Mouse (Mus musculus): Measurements from ENCODE around the gene Marveld2. TPM values are rescaled to one million over a fixed set of nuclear protein-coding genes. Genes with fewer than 3 reads are reported as not detected.

Gene Marveld2
- total RNA-seq, 1 experiment from 2014 or later, result 0.61 TPM

- no peak for DNase-seq
These were observed 16.5 kb downstream of the Marveld2 start for GRCm38 (mm10) chr13:100600317-100600716.

GRCm38 (mm10) chr13:100597284-100597683 lies 19.5 kb downstream of the Marveld2 start:
- DNase-seq, result no peak

- no peak for DNase-seq
These were observed 21.3 kb downstream of the Marveld2 start for GRCm38 (mm10) chr13:100595552-100595885.

GRCm38 (mm10) chr13:100594838-100595551 lies 21.8 kb downstream of the Marveld2 start:
- DNase-seq, result no peak

- DNase-seq, result no peak
These were observed 22.6 kb downstream of the Marveld2 start for GRCm38 (mm10) chr13:100594041-100594792.

- no peak for DNase-seq
These were observed 28.1 kb downstream of the Marveld2 start for GRCm38 (mm10) chr13:100588646-100589045.

- DNase-seq, result no peak
These were observed 34.6 kb downstream of the Marveld2 start for GRCm38 (mm10) chr13:100582144-100582543.

GRCm38 (mm10) chr13:100581701-100582100 lies 35.1 kb downstream of the Marveld2 start:
- DNase-seq, result no peak

GRCm38 (mm10) chr13:100579951-100580350 lies 36.8 kb downstream of the Marveld2 start:
- no peak for DNase-seq

- DNase-seq, result no peak
These were observed 37.6 kb downstream of the Marveld2 start for GRCm38 (mm10) chr13:100579220-100579619.

- DNase-seq, result no peak
These were observed 40.8 kb downstream of the Marveld2 start for GRCm38 (mm10) chr13:100575950-100576349.

GRCm38 (mm10) chr13:100570713-100571112 lies 46.1 kb downstream of the Marveld2 start:
- no peak for DNase-seq

GRCm38 (mm10) chr13:100568359-100568758 lies 48.4 kb downstream of the Marveld2 start:
- no peak for DNase-seq

GRCm38 (mm10) chr13:100559449-100559848 lies 57.3 kb downstream of the Marveld2 start:
- DNase-seq, result no peak

- no peak for DNase-seq
These were observed 59.8 kb downstream of the Marveld2 start for GRCm38 (mm10) chr13:100557011-100557410.

GRCm38 (mm10) chr13:100553042-100553437 lies 63.7 kb downstream of the Marveld2 start:
- DNase-seq, result peak; percentile 3

- DNase-seq, result peak; percentile 56
These were observed 64.3 kb downstream of the Marveld2 start, which contains the start of gene Ocln for GRCm38 (mm10) chr13:100552369-100553041. TSS of gene Ocln (minus strand) at chr13:100552718.

- DNase-seq, result no peak
These were observed 64.8 kb downstream of the Marveld2 start for GRCm38 (mm10) chr13:100552009-100552368.

- peak; percentile 6 for DNase-seq
These were observed 65.3 kb downstream of the Marveld2 start for GRCm38 (mm10) chr13:100551371-100552008.

- DNase-seq, result no peak
These were observed 69.5 kb downstream of the Marveld2 start for GRCm38 (mm10) chr13:100547269-100547668.
